Mouse (Mus musculus) erythroblast, embryonic 14.5 days (primary cell): Measurements from ENCODE around the gene Stxbp1.

Source experiments
- GATA1 ChIP-seq: IDR thresholded peaks from 2 replicates; pipeline ENCODE4 v1.6.1; 2012; ENCODE audit warnings: low read length, inconsistent platforms, mixed read lengths
- TAL1 ChIP-seq: IDR thresholded peaks from 3 replicates; pipeline ENCODE4 v1.6.1; 2012; ENCODE audit warnings: low read length, inconsistent platforms, mixed read lengths

GRCm38 (mm10) chr2:32874951-32875674 is 28.1 kb upstream of the Stxbp1 start:
- TF ChIP-seq GATA1 (no peak), TAL1 (no peak)
